Mouse (Mus musculus) WW6 (cell line): Measurements from ENCODE around the gene Actb.

ENCODE experiments used
- DNase-seq: peaks from one replicate; pipeline ENCODE4 v3.0.0-alpha.2; 2013; ENCODE audit warnings: low read depth, low spot score

Gene Actb

DNA sequence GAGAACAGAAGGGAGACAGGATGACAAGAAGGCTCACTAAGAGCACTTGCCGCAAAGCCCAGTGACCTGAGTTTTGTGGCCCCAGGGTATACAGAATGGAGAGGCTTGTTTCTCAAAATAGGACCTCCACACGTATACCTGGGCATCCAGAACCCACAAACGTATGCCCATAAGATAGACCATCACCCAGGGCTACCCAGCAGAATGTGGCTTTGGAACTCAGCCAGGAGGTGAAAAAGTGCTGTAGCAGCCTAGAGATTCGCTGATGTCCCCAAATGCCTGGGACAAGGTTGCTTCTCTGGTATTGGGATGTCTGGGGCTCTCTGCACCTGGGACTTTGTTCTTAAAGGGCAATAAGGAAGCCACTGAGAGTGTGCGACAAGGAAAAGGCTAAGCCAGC, 15.7 kb upstream of the Actb start:
- no peak for DNase-seq

DNA sequence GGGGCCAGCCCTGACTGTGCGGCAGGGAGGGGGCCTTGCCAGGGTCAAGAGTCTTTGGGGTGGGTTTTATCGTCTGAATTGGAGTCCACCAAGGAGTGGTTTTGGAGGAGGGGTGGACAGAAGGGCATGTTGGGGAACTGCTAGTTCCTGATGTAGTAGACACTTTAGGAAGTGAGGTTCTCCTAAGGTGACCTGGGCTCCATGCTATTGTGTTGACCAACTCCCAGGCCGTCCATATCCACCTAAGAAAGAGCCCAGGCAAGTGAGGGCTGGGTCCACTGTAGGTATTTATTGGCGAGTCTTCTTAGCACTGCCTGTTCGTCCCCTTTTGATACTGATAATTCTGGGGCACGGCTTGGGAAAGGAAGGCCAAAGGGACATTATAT, 14.5 kb upstream of the Actb start:
- no peak for DNase-seq

DNA sequence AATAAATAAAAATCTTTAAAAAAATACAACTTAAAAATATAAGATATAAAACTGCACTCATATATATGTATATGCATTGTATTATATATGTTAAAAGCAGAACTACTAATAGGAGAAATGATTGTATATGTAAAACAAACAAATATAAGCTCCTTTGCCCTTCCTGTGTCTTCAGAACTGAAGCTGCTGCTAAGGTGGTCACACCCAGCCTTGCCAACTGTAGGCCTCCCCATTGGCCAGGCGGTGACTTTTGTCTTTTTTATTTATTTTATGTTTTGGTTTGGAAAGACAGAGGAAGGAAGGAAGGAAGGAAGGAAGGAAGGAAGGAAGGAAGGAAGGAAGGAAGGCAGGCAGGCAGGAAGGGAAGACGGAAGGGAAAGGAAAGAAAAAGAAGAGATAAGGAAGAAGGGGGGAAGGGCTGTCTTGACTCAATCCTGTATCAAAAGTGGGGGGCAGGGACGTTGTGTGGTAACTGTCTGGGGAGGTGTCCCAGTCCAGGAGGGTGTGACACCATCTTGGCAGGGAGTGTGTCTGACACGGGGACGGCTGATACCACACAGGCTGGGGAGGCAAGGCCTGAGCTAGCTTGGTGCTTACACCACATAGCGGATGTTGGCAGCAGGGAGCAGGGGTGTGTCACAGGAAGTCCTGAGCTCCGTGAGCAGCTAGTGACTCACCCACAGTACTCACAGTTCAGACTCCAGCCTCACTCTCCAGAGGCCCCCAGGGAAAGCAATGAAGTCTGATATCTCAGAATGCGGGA, 13.9 kb upstream of the Actb start:
- DNase-seq: no peak

DNA sequence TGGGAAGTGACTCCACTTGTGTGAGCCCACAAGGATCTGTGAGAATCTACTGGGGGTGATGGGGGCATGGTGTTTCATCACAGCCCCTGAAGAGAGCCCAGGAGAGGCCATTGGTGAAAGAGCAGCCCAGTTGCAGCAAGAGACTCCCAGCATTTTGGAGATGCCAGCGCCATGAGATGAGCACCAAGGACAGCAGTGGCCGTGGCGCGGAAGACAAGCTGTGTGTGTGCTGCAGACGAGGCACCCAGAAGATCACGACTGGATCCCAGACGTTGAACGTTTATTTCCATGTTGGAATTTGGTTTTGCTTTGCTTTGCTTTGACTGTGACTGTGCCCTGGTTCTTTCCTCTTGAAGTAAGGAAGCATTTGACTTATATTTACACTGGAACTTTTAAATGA, 10.8 kb upstream of the Actb start:
- DNase-seq: no peak

DNA sequence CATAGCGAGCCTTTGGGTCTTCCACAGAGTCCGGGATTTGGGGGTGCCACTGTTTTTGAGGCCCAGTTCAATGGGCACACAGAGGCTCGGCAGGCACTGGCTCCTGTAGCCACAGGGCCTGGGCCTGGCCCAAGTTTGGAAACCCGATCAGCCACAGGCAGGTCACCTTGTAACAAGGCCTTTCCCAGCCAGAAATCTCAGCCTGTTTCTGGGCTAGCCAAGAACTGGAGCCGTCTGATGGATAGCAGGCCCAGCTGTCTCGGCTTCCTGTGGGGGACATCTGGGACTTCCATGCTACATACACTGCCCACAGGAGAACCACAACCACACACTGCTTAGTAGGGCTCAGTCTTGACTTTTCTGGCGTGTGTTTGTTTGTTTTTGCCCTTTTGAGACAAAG, 10.0 kb upstream of the Actb start:
- no peak for DNase-seq

DNA sequence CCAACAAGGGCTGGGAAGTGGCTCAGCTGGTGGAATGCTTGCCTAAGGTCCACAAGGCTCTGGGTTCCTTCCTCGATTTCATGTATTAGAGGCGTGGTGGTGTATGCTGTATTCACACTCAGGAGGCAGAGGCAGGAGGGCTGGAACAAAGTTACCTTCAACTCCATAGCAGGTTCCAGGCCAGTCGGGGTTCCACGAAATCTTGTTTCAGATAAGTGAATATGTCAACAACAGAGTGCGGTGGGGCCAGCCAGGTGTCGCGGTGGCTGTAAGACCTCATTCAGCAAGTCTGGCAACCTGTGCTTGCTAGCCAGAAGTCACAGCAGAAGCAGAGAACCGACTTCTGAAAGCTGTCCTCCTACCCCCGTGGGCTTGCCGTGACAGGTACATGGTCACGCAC, 8.7 kb upstream of the Actb start:
- DNase-seq: no peak

DNA sequence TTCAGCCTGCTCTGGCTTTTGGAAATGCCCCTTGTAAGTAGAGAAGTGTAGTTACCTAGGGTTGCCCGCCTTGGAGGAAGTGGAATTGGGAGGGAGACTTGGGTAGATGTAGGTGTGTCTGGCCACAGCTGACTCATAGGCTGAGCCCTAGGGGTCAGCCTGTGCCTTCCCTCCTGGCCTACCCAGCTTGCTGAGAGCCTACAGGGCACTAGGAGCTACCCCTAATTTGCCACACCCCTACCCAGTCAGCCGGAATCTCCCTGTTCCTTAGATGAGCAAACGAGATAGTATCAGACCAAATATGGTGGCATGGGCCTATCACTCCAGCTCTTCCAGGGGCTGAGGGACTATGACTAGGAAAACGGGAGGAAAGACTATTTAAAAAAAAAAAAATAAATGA, 6.2 kb upstream of the Actb start:
- DNase-seq: no peak

DNA sequence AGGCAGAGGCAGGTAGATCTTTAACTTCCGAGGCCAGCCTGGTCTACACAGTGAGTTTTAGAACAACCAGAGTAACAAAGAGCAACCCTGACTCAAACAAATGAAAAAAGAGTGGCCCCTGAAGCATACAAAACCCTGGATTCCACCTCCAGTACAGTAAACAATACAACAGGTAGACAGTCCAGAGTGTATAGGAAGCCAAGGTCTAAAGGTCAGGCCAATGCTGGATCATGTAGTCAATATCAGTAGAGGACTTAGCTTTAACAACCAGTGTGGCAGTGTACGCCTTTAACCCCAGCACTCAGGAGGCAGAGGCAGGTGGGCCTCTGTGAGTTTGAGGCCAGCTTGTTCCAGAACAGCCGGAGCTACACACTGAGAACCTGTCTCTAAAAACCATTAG, 5.8 kb upstream of the Actb start:
- no peak for DNase-seq

DNA sequence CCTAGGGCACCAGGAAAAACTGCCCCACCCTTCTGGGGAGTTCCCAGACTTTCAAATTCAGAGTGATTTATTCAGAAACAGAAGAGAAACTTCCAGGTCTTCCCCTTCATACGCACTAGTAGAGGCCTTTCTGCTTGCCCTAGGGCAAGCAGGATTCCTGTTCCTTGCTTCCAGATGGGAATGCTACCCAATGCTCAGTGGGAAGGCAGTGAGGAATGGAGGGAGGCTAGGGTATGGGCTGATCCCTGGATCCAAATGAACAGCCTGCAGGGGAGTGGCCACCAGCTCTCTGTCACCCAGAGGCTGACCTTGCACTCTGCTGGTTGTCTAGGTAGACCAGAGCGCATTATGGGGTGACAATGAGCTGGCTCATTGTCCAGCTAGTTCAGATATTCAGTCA, 5.1 kb upstream of the Actb start:
- no peak for DNase-seq

DNA sequence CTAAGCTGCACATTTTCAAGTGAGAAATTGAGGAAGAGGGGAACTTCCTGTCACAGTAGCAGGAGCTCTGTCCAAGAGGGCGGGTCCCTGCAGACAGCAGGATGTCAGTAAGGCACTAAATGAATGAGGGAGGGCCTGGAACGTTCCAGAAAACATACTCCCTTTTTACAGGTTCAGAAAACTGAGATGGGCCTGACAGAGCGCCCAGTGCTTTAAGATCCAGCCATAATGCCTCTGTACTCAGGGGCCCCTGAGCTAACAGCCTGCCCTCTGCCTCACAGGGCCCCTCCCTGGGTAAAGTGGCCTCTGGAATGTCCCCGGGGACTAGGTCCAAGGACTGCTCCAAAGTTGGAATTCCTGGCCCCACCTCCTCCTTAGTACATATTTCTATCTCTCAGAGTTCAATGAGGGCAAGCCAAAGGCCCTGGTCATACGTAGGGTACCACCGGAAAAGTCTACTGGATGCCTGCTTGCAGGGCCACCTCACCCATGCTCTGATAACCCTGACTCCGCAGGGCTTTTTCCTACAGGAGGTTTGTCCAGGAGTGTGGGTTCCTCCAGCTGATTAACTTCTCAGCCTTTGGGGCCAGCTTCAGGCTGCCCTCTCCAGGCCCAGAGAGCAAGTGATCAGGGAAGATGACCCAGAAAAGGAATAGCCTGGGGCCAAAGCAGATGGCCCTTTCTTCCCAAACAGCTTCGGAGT, 3.2 kb upstream of the Actb start:
- DNase-seq: no peak

DNA sequence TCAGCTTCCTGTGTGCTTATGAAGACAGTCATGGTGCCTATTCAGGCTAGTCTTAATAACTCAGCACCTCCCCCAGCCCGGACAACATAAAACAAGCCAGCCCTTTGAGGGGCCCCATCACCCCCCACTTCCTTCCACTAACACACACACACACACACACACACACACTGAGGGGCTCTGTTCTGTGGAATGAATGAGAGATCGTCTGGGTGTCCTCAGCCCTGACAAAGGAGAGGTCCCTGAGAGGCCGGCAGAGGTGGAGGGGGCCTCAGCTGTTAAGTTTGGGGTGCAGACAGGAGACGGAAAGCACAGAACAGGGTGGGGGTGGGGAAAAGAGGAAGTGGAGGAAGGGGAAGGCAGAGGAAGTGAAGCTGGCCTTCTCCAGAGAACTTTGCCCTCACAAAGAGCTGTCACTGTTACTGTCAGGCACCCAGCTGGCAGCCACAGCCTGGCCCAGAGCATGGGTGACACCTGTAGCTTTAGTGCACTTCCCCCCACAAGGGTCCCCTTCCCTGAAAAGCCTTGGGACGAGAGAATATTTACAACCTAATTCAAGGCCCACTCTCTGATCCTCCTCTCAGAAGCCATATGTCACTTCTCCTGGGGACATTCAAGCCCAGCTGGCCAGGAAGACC, 2.5 kb upstream of the Actb start:
- no peak for DNase-seq

DNA sequence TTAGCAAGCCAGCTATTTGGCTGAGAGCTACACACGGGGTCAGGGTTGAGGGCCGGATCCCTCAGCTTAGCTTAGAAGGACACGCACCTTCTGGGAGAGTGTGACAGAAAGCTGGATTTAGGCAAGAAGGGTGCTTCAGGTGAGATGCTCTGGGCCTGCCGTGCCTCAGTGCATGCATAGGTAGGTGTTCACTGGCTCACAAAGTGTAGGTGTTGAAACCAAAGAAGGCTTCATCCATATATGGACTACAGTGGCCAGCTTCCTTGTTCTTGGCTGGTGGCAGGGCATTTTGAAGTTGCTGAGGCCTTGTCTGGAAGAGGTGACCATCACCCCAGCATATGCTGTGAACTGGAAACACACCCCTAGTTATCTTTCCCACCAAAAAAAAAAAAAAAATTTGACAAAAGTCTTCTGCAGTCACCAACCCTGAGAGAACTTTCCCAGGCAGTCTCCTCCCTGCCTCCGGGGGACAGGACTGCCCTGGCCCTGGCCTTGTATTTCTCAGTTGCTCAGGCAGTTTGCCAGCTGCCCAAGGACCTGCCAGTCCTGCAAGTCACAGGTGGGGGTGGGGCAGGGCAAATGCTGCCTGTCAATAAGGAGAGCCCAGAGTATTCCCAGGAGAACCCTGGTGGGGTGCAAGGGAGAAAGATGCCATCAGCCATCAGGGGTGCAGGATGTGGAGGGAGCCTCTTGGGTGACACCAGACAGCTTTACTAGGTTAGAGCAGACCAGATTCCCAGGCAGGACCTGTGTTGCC, 1.4 kb upstream of the Actb start:
- DNase-seq: no peak

DNA sequence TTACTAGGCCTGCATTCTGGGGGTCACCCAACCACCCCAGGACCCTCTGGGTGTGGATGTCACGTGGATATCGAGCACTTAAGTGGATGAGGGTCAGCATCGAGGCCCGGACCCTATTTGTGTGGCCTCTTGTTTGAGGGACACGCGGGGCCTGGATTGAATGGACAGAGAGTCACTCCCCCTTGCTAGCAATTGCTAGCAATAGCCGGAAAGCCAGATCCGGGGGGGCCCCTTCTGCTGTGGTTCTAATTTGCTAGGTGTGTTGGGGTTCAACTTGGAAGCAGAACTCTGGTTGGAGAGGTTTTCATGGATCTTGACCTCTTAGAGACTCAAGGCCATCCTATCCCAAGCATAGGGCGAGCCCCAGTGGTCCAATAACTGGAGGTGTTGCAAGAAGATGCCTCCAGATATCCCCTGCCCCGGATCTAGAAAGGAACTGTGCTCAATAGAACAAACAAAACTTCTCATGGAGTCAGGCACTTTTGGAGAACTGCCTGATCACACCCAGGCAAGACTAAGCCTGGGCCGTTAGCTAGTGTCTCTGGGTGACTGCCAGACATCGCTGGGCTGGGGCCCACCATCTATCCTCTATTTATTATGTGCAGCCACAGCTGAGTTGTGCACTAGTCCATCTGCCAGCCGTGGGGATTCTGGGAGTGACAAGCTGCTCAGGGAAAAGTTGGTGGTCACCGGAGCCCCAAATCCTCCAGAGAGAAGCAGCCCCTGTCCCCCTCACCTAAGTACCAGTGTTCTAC, 671 bp upstream of the Actb start:
- DNase-seq: no peak

DNA sequence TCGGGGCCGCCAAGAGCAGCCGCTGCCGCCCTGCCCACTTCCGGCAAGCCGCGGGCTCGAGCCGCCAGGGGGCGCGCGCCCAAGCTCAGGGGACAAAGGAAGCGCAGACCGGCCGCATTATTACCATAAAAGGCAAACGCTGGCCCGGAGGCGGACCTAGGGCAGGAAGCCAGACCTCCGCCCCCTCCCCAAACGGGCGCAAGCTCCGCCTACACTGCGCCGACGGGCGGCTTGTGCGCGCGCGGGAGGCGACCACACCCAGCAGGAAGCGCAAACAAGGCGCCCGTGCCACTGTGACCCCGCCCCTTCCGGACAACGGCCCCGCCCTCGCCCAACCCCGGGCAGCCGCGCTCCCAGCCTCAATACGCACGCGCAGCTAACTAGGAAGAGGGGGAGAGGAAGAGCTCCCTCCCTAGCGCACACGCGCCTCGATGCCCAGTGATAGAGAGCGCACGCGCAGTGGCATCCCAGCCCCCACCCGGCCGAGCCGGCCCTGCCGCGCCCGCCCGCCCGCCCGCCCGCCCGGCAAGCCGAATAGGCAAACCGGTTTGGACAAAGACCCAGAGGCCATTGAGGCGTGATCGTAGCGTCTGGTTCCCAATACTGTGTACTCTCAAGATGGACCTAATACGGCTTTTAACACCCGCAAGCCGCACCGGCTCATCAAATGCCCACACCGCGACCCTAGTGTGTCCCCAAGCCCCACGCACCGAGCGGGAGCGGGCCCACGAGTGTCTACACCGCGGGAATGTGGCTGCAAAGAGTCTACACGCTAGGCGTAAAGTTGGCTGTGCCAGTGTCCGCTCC, 626 bp downstream of the Actb start:
- peak; percentile 95 for DNase-seq

DNA sequence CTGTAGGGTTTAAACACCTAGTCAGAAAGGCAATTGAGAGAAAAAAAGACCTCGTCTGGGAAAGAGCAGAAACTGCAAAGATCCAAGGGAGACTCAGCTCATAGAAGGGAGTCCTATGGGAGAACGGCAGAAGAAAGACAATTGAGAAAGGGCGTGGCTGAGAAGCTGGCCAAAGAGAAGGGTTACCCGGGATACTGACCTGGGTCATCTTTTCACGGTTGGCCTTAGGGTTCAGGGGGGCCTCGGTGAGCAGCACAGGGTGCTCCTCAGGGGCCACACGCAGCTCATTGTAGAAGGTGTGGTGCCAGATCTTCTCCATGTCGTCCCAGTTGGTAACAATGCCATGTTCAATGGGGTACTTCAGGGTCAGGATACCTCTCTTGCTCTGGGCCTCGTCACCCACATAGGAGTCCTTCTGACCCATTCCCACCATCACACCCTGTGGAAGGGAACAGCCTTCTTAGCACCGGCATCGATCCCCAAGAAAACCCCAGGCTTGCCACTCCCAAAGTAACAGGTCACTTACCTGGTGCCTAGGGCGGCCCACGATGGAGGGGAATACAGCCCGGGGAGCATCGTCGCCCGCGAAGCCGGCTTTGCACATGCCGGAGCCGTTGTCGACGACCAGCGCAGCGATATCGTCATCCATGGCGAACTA, 1.4 kb downstream of the Actb start:
- DNase-seq: no peak

DNA sequence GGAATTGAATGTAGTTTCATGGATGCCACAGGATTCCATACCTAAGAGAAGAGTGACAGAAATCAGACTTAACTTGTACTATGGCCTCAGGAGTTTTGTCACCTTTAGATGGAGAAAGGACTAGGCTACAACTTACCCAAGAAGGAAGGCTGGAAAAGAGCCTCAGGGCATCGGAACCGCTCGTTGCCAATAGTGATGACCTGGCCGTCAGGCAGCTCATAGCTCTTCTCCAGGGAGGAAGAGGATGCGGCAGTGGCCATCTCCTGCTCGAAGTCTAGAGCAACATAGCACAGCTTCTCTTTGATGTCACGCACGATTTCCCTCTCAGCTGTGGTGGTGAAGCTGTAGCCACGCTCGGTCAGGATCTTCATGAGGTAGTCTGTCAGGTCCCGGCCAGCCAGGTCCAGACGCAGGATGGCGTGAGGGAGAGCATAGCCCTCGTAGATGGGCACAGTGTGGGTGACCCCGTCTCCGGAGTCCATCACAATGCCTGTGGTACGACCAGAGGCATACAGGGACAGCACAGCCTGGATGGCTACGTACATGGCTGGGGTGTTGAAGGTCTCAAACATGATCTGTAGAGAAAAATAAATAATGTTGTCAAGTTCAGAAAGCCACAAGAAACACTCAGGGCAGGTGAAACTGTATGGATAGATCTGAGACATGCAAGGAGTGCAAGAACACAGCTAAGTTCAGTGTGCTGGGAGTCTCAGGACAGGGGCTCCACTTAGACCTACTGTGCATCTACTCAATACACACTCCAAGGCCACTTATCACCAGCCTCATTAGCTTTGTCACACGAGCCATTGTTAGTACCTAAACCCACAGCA, 2.1 kb downstream of the Actb start:
- DNase-seq: no peak

DNA sequence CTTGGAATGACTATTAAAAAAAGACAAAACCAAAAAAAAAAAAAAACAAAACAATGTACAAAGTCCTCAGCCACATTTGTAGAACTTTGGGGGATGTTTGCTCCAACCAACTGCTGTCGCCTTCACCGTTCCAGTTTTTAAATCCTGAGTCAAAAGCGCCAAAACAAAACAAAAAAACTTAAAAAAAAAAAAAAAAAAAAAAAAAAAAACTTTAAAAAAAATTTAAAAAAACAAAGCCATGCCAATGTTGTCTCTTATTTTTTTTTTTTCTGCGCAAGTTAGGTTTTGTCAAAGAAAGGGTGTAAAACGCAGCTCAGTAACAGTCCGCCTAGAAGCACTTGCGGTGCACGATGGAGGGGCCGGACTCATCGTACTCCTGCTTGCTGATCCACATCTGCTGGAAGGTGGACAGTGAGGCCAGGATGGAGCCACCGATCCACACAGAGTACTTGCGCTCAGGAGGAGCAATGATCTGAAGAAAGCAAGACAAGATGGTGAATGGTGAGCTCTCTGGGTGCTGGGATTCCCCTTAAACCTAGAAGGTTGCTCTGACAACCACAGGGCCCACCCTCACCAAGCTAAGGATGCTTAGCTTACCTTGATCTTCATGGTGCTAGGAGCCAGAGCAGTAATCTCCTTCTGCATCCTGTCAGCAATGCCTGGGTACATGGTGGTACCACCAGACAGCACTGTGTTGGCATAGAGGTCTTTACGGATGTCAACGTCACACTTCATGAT, 2.9 kb downstream of the Actb start:
- DNase-seq: no peak

DNA sequence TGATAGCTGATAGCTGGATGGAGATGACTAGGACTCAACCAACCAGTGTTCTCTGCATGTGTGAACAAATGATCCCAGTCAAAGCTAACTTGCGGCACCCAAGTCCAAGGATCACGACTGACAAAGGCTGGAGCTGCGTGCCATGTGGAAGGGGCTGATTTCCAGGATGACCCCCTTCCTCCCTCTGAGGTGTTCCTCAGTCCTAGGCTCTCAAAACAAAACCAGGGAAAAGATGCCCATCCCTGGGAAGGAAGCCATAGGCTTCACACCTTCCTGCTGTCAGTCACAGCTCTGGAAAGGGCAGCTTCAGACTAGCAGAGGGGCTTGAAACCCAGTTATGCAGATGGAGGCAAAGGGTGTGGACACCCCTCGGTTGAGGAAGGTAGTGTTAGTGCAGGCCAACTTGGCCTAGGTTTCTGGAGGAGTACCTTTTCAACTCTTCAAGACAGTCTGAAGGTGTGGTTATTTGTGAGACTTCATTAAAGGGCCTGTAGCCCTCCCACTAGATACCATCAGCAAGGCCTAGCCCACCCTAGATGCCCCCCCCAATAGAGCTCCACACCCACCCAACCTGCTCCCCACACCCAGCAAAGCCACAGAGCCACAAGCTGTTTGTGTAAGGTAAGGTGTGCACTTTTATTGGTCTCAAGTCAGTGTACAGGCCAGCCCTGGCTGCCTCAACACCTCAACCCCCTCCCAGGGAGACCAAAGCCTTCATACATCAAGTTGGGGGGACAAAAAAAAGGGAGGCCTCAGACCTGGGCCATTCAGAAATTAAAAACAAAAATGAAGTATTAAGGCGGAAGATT, 3.8 kb downstream of the Actb start:
- no peak for DNase-seq
